Mouse (Mus musculus): ENCODE data around the gene Rab12.

The Rab12 gene

DNA sequence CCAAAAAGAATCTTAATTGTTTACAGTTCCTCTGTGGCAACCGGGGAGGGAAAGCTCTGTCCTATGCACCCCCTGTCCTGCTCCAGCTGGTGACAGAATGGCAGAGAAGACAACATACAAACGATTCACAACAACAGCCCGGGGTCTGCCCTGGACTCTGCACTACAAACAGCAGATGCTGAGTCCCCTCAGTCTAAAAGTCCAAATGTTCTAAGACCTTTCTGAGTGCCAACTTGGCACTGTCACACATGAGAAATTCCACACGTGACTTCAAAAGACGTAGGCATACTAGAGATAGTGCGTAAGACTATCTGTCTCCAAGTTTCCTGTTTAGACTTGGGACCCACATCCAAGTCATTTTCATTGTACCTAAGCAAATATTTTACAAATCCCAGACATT, 16.7 kb downstream of the Rab12 start:
- DNase-seq (ENCODE audit: low read depth, low spot score): no peak

DNA sequence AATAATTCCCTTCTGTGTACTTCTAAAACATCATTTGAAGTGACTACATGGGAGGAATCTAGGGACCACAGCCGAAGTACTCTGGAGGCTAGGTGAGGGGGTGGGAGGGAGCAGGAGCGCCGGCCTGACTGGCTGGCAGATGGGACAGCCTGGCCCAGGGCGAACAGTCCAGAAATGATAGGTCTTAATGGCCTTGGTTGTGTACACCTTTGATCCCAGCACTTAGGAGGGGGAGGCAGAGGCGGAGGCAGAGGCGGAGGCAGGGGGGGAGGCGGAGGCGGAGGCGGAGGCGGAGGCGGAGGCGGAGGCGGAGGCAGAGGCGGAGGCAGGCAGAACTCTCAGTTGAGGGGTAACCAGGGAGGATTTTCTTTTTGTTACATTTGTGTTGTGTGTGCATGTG, 20.9 kb downstream of the Rab12 start:
- no peak for DNase-seq (ENCODE audit: low read depth, low spot score)

DNA sequence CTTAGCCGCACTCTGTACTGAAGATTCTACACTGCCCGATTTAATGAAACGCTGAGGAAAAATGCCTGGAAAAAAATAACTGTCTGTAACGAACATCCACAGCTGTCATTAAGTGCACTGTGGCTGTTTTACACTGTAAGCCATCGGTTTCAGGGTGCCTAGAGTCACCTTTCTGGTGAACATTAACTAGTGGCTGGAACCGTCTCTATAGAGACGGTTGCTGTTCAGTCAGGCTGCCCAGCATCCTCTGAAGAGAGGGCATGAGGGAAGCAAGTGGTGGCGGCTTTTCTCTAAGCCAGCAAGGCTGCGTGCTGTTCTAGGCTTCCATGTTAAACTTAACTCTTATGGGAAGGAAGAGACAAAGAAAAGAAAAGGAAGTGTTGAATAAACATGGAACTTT, 22.9 kb downstream of the Rab12 start:
- DNase-seq (ENCODE audit: low read depth, low spot score): no peak

DNA sequence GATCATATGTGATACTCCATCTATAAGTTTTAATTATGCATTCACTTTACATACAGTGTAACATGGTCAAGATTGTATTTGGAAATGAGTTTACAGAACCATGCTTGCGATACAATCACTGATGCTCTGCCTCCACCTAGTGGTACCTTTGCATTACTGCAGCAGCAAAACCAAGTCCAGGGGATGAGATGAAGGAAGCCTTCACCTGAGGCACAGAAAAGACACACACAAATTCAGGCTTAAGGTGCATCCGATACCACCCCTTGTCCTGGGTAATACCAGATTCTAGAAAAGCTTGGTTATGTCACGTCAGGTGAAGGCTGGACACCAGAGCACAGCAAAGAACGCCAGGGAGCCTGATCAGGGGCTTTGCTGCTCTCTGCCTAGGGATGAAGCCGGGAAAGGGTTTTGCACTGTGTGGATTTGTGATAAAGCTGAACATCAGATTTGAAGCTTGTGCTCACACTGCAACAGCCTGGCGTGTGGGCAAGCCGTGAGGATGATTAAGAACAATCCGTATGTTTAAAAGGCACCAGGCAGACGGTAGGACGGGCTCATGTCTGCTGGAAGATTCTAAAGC, 29.4 kb downstream of the Rab12 start:
- no peak for DNase-seq (ENCODE audit: low read depth, low spot score)

DNA sequence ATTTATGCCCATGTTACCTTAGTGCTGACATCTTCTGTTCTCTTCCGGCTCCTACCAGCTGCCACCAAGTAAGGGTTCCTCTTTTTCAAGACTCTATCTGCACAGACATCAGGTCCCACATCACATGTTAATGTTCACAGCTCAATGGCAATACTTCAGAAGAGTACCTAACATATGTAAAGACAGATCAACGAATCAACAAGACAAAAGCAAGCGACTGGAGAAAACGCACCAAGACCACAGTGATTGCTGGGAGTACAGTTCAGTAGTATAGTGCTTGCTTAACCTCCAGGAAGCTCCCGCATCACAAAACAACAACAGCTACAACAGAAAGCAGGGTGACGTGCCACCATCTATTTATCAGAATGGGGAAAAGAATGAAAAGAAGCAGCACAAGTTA, 33.0 kb downstream of the Rab12 start:
- no peak for DNase-seq (ENCODE audit: low read depth, low spot score)

DNA sequence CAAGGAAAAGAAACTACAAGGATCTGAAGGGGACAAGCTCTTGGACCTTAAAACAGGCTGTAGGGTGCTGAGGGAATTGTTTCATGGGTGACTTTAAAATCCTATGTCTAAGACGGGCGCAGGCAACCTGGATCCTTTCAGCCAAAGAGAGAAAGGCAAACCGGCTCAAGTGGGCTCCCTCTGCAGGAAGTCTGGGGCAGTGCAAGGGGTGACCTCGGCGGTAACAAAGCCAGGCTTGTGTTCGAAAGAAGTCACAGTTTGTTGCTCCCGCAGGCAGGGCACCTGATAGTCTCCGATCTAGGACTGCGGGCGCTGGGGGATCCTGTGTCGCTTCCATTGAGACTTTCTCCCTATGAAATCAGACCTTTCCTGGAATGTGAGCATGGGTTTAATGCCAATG, 33.8 kb downstream of the Rab12 start:
- DNase-seq (ENCODE audit: low read depth, low spot score): peak; percentile 75

DNA sequence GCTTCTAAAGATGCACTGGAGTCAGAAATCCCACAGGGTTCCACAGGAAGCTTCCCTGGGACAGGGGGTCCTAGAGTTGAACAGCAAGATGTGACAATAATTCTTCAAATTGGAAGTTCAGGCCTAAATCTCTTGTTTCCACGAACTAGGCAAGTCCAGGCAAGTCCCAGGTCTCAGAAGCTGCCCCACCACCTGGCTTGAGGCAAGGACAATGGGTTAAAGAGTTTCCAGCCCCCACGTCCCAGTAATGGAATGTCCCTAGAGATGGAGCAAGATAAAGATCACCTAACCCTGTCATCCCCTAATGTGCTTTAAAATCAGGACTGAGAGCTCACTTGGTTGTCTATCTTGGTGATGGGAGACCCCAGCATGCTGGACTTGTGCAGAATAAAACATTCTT, 34.6 kb downstream of the Rab12 start:
- DNase-seq (ENCODE audit: low read depth, low spot score): no peak

DNA sequence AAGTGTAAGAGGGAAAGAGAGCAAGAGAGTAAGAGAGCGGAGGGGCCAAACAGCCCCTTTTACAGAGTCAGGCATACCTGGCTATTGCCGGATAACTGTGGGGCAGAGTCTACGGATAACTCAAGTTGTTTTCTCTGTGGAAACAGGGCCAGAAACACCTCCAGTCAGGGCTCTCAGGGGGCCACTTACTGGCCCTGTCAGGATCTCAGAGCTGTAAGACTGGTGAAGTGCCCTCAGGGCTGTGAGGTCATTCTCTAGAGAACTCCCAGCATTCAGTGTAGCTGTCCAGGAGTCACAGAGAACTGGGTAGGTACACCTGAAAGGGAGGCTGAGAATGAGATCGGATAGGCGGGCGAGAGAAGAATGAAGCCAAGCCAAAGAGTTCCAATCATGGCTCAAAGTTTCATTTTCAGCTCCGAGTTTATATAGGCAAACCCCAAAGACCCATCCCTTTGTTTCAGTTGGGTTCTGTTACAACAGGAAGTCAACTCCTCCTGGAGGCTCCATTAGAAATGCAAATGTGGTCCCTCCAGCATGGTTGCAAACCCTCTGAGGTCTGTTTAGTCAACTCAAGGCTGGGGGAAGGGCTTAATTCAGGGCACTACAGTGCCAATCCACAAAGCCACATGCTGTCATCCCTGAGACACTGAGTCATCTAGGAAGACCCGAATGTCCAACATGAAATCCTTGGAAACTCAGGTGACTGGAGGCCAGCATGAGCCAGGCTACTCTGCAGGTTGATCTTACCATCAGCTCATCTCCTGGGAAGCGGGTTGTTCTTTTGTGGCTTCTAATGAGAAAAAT, 35.7 kb downstream of the Rab12 start:
- no peak for DNase-seq (ENCODE audit: low read depth, low spot score)

DNA sequence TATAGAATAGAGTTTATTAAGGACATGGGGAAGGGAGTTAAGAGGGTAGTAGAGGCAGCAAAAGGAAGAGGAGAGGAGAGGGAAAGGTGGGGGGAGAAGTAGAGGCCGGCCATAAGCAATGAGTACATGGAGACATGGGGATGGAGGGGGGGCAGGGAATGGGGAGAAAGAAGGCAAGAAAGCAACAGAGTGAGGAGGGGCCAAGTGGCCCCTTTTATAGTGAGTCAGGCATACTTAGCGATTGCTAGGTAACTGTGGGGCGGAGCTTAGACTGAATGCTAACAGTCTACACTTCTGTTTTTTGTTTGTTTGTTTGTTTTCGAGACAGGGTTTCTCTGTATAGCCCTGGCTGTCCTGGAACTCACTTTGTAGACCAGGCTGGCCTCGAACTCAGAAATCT, 38.2 kb downstream of the Rab12 start:
- no peak for DNase-seq (ENCODE audit: low read depth, low spot score)

DNA sequence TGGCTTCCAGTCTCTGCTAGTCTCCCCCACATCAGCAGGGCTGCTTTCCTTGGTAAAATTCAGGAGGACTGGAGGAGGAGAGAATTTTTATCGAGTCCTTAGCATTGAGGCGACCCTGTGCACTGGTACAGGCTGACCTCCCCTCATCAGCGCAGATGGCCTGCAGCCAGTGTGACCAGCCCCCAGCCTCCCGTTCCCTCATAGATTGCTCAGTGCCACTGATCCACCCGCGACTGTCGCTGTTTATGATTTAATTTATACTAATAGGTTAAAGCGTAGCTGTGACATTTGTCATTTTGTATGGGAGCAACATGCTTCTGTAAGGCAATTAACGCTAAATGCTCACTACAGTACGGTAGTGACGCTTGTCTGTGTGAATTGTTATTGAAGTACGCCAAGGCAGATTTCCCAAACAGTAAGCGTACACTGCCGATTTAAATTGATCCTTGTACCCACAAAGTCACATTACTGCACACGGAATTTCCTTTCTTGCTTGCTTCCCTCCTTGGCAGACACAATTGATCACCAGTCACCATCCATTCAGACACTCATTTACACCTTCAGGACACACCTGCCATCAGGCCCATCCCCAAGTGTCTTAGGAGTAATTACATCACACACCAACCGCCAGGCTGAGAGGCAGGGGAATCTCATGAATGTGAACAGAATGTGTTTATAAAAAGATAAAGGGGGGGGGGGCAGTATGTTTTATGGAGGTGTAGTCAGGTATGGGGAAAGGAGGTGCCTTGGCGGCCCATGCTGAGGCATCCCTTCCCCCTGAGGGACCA, 38.8 kb downstream of the Rab12 start:
- no peak for DNase-seq (ENCODE audit: low read depth, low spot score)

DNA sequence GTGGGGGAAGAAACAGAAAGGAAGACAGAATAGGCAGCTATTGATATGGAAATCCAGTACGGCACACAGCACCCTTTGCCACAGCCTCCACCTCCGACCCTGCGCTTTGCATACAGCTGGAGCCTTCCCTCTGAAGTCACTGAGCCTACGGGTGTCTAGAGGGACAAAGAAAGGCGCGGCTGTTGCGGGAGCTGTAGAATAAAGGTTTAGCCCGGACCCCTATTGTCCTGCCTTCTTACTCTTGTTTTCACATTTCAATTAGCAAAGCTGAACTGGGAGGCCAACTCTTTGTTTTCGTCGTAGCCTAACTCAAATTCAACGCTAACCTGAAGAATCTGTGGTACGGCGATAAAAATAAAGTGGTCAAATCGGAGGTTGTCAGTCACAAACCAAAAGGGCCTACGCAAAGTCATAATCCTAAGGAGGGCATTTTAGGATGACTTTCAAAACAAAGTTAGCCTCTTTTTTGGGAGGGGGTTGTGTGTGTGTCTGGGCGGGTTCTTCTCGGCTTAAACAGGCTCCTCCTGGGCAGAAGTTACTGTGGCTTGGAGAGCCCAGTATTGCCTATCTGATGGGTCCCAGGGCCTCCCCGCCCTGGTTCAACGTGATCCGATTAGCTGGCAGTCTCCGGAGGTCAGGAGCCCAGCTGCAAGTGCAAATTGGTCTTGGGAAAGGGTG, 39.6 kb downstream of the Rab12 start:
- peak; percentile 75 for DNase-seq (ENCODE audit: low read depth, low spot score)

DNA sequence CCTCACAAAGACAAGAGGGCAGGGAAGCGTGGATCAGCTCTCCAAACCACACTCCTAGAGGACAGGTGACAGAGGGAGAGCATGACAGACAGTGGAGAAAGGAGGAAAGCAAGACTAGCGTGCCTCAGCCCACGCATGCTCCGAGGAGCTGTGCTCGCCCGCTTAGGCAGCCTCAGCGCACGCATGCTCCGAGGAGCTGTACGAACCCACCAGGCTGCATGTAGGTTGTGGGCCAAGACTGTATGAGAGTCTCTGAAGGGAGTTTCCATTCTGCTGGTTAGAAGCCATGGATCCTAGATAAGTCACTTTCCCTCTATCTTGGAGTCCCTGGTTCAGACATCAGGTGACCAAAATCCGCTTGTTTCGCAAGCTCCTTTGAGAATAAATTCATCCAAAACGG, 40.2 kb downstream of the Rab12 start:
- no peak for DNase-seq (ENCODE audit: low read depth, low spot score)

DNA sequence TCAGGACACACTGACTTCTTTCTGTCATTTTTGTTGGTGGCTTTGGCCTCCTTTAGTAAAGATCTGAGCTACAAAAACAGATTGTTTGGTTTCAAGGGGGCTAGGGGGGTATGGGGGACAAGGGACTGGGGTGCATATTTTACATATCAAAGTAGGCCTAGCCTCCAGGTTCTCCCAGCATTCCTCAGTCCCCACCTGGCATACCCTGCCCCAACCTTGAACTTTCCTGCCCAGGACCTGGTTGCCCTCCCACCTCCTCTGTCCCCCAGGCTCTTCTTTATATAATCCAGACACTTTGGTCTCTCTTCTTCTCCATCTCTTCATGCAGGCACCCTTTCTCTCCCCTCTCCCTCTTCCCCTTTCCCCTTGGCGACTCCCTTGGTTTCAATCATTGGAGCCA, 46.3 kb downstream of the Rab12 start:
- DNase-seq (ENCODE audit: low read depth, low spot score): no peak

DNA sequence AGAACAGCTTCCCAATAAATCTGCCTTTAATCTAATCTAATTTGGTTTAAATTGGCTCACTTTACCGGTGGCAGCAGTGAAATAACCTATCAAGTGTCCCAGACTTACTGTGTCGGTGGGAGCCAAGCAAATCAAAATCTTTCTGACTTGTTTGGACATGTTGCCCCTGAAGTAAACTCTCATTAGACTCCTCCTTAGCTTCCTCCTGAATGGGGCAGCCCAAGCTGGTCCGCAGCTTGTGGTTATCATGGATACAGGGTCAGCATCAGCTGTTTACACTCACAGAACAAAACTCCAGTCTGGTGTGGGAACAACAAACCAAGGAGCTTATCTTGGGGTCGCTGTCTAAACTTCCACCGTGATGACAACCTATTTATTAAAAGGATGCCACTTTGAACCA, 47.8 kb downstream of the Rab12 start:
- no peak for DNase-seq (ENCODE audit: low read depth, low spot score)

DNA sequence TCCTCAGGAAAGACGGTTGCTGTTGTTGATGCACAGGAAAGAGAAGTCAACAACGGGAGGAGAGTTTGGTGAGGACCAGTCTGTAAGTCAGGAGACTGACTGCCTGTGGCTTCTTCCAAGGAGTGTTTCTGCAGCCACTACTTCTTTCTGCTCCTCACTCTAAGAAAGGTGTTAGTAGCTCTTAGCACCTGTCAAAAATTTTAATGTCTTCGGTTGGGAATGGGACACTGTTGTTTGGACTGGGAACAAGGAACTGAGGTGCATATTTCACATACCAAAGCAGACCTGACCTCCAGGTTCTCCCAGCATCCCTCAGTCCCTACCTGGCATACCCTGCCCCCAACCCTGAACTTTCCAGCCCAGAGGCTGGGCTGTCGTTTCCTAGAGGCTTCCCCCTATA, 48.3 kb downstream of the Rab12 start:
- DNase-seq (ENCODE audit: low read depth, low spot score): no peak

DNA sequence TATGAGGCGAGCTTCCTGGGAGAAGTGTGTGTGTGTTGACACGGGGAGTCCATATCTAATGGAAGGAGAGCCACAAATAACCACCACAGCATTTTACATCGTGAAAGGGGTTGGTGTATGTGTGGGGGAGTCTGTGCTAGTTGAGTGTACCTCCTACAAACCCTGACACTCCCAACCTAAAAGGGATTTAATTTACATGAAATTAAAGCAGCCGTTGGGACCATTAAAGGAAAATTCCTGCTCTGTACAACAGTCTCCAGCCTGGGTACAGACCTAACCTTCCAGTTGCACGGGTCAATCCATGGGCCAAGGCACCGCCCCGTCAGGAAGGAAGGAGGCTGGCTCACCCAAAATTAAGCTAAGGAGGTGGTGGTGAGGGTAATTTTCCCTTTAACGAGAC, 49.5 kb downstream of the Rab12 start:
- DNase-seq (ENCODE audit: low read depth, low spot score): no peak

DNA sequence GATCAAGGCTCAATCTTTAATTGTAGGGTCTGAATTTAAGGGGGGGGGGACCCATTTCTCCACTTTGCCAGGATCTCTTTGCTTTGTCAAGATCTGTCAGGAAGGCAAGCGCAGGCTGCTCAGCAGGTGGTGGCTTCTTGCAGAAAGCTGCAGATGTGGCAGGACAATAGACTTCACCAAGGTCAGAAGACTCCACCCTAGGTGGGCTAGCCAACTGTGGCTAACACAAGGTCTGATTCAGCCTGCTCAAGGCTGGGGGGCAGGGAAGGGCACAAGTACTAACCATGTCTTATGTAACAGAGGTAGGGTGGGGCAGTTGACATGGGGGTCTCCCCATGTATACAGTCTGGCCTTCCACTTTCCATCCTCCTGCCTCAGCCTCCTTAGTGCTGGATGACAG, 62.3 kb downstream of the Rab12 start:
- DNase-seq (ENCODE audit: low read depth, low spot score): no peak

DNA sequence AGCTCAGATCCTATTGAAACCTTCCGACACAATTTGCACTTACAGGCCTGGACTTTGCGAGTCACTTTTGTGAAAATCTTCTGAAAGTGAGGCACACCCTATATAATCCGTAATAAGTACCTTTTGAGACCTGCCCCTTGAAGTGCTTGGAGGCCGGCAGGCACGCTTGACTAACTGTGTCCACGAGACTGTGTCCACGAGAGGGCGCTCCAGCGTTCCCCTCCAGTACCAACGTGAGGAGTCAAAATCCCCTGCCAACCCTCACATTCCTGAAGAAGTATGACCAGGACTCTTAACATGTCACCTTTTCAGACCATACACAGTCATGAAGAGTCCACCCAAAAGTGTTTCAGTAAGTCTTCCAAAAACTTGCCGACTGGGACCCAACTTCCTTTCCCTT, 68.4 kb downstream of the Rab12 start:
- DNase-seq (ENCODE audit: low read depth, low spot score): peak; percentile 78

DNA sequence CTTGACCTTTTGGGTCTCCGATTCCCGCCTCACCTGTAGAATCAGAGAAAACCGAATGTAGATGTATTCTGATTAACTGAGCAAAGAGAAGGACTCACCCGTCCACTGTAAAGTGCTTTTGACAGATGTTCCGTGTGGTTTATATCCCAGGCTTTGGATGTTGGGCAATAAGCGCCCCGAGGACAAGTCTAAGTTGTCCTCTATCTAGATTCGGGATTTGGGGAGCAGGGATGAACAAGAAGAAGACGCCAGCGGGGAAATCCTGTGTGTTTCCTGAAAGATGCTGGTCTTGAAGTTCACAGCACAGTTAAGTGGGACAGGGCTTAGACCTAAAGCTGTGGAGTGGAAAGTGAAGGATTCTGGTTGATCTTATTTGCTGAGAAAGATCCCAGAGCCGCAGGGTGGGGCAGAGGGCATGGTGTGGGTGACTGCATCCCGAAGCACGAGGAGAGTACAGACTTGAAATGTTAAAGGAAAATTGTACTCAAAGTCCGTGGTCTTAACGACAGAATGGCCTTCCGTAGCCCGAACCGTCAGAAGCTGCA, 68.9 kb downstream of the Rab12 start:
- no peak for DNase-seq (ENCODE audit: low read depth, low spot score)

DNA sequence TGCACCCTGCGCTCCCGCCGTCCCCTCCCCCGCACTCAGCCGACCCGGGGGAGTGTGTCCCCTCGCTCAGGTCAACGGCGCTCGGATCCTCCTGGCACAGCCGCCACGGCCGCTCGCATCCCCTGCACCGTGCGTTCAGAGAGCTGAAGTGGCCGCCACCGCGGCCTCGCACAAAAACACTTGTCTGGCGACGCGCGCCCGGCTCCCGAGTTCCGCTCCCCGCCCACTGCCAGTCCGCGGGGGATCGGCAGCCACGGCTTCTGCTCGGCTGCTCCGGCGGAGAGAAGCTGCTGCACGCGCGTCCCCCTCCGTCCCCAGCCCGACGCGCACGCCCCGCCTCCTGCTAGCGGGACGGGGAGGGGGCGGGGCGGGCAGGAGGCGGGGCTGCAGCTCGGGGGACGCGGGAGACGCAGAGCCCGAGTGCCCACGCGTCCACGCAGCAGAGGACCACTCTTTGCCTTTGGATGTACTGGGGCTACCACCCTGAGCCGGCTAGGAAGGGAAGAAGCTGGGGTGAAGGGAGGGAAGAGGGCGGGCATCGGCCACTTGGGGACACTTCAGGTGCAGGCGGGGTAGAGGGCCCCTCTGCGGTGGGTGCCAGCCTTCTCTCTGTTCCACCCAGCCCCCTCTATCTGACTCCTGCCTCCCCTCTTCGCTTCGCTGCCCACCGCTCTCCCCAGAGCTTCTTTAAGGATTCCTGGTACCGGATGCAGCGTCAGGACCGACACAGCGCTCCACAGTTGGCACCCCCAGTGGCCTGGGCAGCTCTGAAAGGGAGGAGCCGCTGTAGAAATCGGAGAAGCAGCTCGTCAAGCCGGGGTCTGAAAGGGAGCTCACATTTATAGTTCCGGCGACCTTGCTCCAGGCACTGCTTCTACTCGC, 69.8 kb downstream of the Rab12 start, which contains the start of gene Mtcl1:
TSS of gene Mtcl1 (minus strand) at position 291 of the 882 bp plus-strand sequence.
- no peak for DNase-seq (ENCODE audit: low read depth, low spot score)
